Mouse (Mus musculus) intestine, embryonic 16.5 days (tissue): ENCODE results near the gene Rangrf. TPM values are rescaled to one million over a fixed set of nuclear protein-coding genes. Genes with fewer than 3 reads are reported as not detected.
A peak's percentile ranks its signal among the peaks of the same experiment; 100 is the strongest.
"Not testable (repeated sequence)": the region's sequence is repeated elsewhere in the genome, so short reads cannot be mapped to it uniquely, and the experiment has no call there.

Source experiments
- ATAC-seq: fragments of 200-750 bp; cut with Nextera tagmentation; 2 replicates; pipeline ENCODE4 v1.8.0; 2017; ENCODE audit warnings: moderate TSS enrichment, moderate library complexity
- H3K27ac ChIP-seq: fragments of 300-500 bp; sonication (generic); 2 replicates; pipeline ENCODE4 v1.5.1; 2014; ENCODE audit warnings: mild to moderate bottlenecking, low read length
- H3K27me3 ChIP-seq: fragments of 300-500 bp; sonication (generic); replicated peaks from 2 replicates; pipeline ENCODE4 v1.6.1; 2014; ENCODE audit warnings: low read length, control low read depth, mixed read lengths; ENCODE audit not compliant: control insufficient read depth, insufficient read depth
- H3K36me3 ChIP-seq: fragments of 300-500 bp; sonication (generic); 2 replicates; pipeline ENCODE4 v1.6.1; 2014; ENCODE audit warnings: low read length, control low read depth; ENCODE audit not compliant: control insufficient read depth, insufficient read depth
- H3K4me1 ChIP-seq: fragments of 300-500 bp; sonication (generic); 2 replicates; pipeline ENCODE4 v1.6.1; 2014; ENCODE audit warnings: low read length, control low read depth, mixed read lengths; ENCODE audit not compliant: control insufficient read depth, insufficient read depth
- H3K4me2 ChIP-seq: fragments of 300-500 bp; sonication (generic); 2 replicates; pipeline ENCODE4 v1.6.1; 2014; ENCODE audit warnings: low read depth, low read length, control low read depth
- H3K4me3 ChIP-seq: fragments of 300-500 bp; sonication (generic); 2 replicates; pipeline ENCODE4 v1.5.1; 2014; ENCODE audit warnings: mild to moderate bottlenecking, low read length
- H3K9ac ChIP-seq: fragments of 300-500 bp; sonication (generic); 2 replicates; pipeline ENCODE4 v1.6.1; 2014; ENCODE audit warnings: low read depth, low read length
- H3K9me3 ChIP-seq: fragments of 300-500 bp; sonication (generic); 2 replicates; pipeline ENCODE4 v1.6.1; 2016; ENCODE audit warnings: low read length, control low read depth; ENCODE audit not compliant: control insufficient read depth
- WGBS: fragments of 180-500 bp; shearing (Covaris S2); extraction: QIAGEN DNeasy Blood & Tissue Kit; methylation state at CpG from one replicate; pipeline ENCODE4 v1.1.7; 2014; 5-methylcytosine and 5-hydroxymethylcytosine counted together
- polyA plus RNA-seq: library from polyadenylated mRNA; unstranded; fragments of >200 nt; fragmentation: Nextera tagmentation; extraction: Ambion mirVana; gene quantifications from 2 replicates; pipeline ENCODE4 v1.2.1, GENCODE M21; 2015

Rangrf gene
- polyA plus RNA-seq, 1 experiment from 2014 or later = 56.7 TPM

GRCm38 (mm10) chr11:68942731-68943130 lies 32.3 kb downstream of the Rangrf start:
- Histone ChIP-seq H3K4me2 (no peak overlapping the region), H3K27me3 (no peaks in the 10 kb centered on the region), H3K9ac (no peak overlapping the region), H3K9me3 (no peaks in the 10 kb centered on the region), H3K4me1 (peaks cover 2% of the 10 kb centered on the region; the same call in 1 of the 2 replicates), H3K27ac (no peak overlapping the region), H3K4me3 (no peak overlapping the region), H3K36me3 (no peaks in the 10 kb centered on the region)
- WGBS = 87% methylated on average over 8 of the region's 8 CpGs
- ATAC-seq = no peak

DNA sequence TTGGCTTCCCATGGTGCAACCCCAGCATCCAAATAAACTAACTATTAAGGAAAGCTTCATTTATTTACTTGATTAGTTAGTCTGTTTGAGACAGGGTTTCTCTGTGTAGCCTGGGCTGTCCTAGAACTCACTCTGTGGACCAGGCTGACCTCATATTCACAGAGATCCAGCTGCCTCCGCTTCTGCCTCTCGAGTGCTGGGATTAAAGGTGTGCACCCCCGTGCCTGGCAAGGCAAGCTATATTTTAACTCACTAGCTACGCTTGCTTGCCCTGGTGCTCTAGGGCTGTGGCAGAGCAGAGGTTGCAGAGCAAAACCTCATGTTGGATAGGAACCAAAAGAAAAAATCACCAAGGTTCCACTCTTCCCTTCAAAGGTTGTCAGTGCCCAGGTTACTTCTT lies 34.5 kb downstream of the Rangrf start:
- H3K9ac ChIP-seq = peak overlapping the region; percentile 57; the same call in 1 of the 2 replicates
- H3K36me3 ChIP-seq = no peaks in the 10 kb centered on the region
- H3K4me1 ChIP-seq = peaks cover 2% of the 10 kb centered on the region; the same call in 1 of the 2 replicates
- WGBS = 50% methylated on average over 4 of the region's 4 CpGs
- no peaks in the 10 kb centered on the region for H3K9me3 ChIP-seq
- H3K4me2 ChIP-seq = peak overlapping the region; percentile 48
- H3K27ac ChIP-seq = no peak overlapping the region
- ATAC-seq = no peak
- peak overlapping the region; percentile 51 for H3K4me3 ChIP-seq
- H3K27me3 ChIP-seq = no peaks in the 10 kb centered on the region

GRCm38 (mm10) chr11:68939451-68940304 lies 35.3 kb downstream of the Rangrf start:
- 1% methylated on average over 16 of the region's 16 CpGs for WGBS
- peak; percentile 100 for ATAC-seq
- H3K4me3 ChIP-seq = peak overlapping the region; percentile 51
- H3K9ac ChIP-seq = peak overlapping the region; percentile 57
- no peaks in the 10 kb centered on the region for H3K36me3 ChIP-seq
- no peaks in the 10 kb centered on the region for H3K27me3 ChIP-seq
- no peak overlapping the region for H3K27ac ChIP-seq
- peak overlapping the region; percentile 48 for H3K4me2 ChIP-seq
- no peaks in the 10 kb centered on the region for H3K9me3 ChIP-seq
- H3K4me1 ChIP-seq = peaks cover 2% of the 10 kb centered on the region; the same call in 1 of the 2 replicates

GRCm38 (mm10) chr11:68936951-68937350 lies 38.0 kb downstream of the Rangrf start:
- H3K4me2 ChIP-seq, H3K27ac ChIP-seq, ATAC-seq, H3K36me3 ChIP-seq, H3K4me1 ChIP-seq, H3K27me3 ChIP-seq, H3K9me3 ChIP-seq, H3K9ac ChIP-seq, H3K4me3 ChIP-seq: not testable (repeated sequence)
- WGBS = 83% methylated on average over 4 of the region's 4 CpGs

DNA sequence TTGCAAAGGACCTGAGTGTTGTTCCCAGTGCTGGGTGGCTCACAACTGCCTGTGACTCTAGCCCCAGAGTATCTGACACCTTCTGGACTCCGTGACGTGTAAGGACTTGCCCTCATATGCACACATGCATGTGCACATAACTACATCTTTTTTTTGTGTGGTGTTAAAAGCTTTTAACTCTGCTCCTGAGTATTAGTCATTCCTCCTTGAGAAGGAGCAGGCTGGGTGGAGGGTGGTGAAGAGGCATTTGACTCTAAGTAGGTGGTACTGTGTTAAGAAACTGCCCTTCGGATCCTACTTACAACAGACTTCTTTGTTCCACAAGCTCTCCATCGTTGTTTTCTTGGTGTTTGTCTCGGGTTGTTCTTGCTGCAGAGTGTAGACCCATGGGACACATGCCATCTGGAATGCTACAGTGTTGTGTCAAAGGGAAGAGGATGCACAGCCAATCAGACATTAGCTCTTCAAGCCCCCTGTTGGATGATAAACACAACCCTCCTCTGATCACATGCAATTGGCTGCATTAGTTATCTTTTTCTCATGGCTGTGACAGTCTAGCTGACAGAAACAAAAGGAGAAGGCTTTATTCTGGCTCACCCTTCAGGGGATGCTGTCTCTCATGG lies 41.0 kb downstream of the Rangrf start:
- ATAC-seq = no peak
- Histone ChIP-seq H3K4me1 (no peaks in the 10 kb centered on the region), H3K36me3 (no peaks in the 10 kb centered on the region), H3K9ac (no peak overlapping the region), H3K9me3 (no peaks in the 10 kb centered on the region), H3K27me3 (no peaks in the 10 kb centered on the region), H3K4me2 (no peak overlapping the region), H3K4me3 (no peak overlapping the region), H3K27ac (no peak overlapping the region)
- 71% methylated on average over 5 of the region's 5 CpGs for WGBS

DNA sequence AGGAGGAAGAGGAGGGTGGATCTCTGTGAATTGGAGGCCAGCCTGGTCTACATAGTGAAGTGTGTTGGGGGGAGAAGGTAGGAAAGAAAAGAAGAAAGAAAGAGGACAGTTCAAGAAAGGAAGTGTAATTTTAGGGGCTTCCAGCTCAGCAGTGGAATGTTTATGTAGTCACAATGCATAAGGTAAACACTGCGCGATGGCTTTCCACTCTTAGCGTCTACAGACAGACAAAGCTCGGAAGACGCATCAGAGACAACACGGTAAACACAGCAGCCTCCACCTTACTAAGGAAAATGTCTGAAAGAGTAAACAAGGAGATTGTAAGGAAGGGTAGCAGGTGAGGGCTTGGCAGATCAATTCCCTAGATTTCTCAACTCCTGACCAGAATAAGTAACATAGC lies 45.0 kb downstream of the Rangrf start:
- no peak overlapping the region for H3K9ac ChIP-seq
- 30% methylated on average over 6 of the region's 6 CpGs for WGBS
- H3K27ac ChIP-seq = no peak overlapping the region
- no peaks in the 10 kb centered on the region for H3K36me3 ChIP-seq
- H3K4me1 ChIP-seq = no peaks in the 10 kb centered on the region
- no peak overlapping the region for H3K4me2 ChIP-seq
- no peaks in the 10 kb centered on the region for H3K27me3 ChIP-seq
- no peak overlapping the region for H3K4me3 ChIP-seq
- no peaks in the 10 kb centered on the region for H3K9me3 ChIP-seq
- ATAC-seq = no peak

- Histone ChIP-seq H3K4me1 (no peaks in the 10 kb centered on the region), H3K9me3 (no peaks in the 10 kb centered on the region), H3K9ac (no peak within 1 kb of the TSS), H3K4me3 (no peak within 1 kb of the TSS), H3K27me3 (no peaks in the 10 kb centered on the region), H3K36me3 (no peaks in the 10 kb centered on the region), H3K27ac (no peak within 1 kb of the TSS), H3K4me2 (no peak within 1 kb of the TSS)
- WGBS = 79% methylated on average over 3 of the region's 3 CpGs
- no peak for ATAC-seq
These were observed 48.0 kb downstream of the Rangrf start, which contains the start of gene Odf4 for GRCm38 (mm10) chr11:68926981-68927380. TSS of gene Odf4 (minus strand) at chr11:68927081.

- H3K27ac ChIP-seq = no peak overlapping the region
- 92% methylated on average over 2 of the region's 2 CpGs for WGBS
- no peaks in the 10 kb centered on the region for H3K36me3 ChIP-seq
- no peaks in the 10 kb centered on the region for H3K9me3 ChIP-seq
- no peaks in the 10 kb centered on the region for H3K4me1 ChIP-seq
- H3K4me3 ChIP-seq = no peak overlapping the region
- no peak overlapping the region for H3K4me2 ChIP-seq
- no peak overlapping the region for H3K9ac ChIP-seq
- H3K27me3 ChIP-seq = no peaks in the 10 kb centered on the region
- ATAC-seq = no peak
These were observed 50.2 kb downstream of the Rangrf start for GRCm38 (mm10) chr11:68924749-68925148.

- Histone ChIP-seq H3K27ac (no peak overlapping the region), H3K9me3 (no peaks in the 10 kb centered on the region), H3K27me3 (no peaks in the 10 kb centered on the region), H3K4me2 (no peak overlapping the region), H3K4me3 (no peak overlapping the region), H3K36me3 (no peaks in the 10 kb centered on the region), H3K9ac (no peak overlapping the region), H3K4me1 (no peaks in the 10 kb centered on the region)
- ATAC-seq = no peak
- 61% methylated on average over 3 of the region's 3 CpGs for WGBS
These were observed 51.8 kb downstream of the Rangrf start for GRCm38 (mm10) chr11:68923191-68923590.
